ENCODE assay signal across 7 mouse cellular contexts in the genomic region with DNA sequence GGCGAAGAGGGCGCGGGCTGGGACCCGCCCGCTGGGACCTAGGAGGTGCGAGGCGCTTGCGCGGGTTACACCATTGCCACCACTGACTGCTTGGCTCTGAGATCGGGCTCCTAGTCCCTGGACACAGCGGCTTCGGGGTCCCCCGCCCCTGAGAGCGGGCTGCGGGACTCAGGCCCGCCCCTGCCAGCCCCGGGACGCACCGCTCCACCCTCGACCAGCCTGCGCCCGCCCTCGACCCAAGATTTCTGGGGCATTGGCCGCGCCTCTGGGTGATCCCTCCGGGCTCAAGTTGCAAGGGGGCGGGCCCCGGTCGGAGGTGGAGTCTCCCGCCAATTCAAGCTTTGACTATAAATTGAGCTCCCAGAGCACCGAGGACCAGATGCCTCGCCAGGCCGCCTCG. TPM values are rescaled to one million over a fixed set of nuclear protein-coding genes. Genes with fewer than 3 reads are reported as not detected.
DNase-seq lines count a peak whose midpoint lies in the region; ATAC-seq and TF ChIP-seq lines count a peak whose summit lies in the region.

A gene (plus strand): TSS at position 216 of the 400 bp plus-strand sequence.

- peaks cover 82% of the 10 kb centered on the region for H3K27me3 ChIP-seq in forebrain, embryonic 11.5 days (ENCODE audit: control insufficient read depth, insufficient read depth, low read length)

- H3K9ac ChIP-seq in forebrain, embryonic 11.5 days (ENCODE audit: low read length), result no peak within 1 kb of the TSS

- H3K4me1 ChIP-seq in forebrain, embryonic 11.5 days (replicated peaks; ENCODE audit: control insufficient read depth, insufficient read depth, low read length), result peaks cover 15% of the 10 kb centered on the region
- H3K4me1 ChIP-seq in lung, adult 2 months (ENCODE audit: control insufficient read depth, insufficient read depth, low read length), result no peaks in the 10 kb centered on the region

- TF ChIP-seq POLR2A in lung, adult 2 months (IDR thresholded peaks at IDR 0.05; ENCODE audit: borderline replicate concordance, extremely low read depth, low read depth, low read length), result no peak

- under 1% methylated on average over 27 of the region's 34 CpGs for WGBS in forebrain, embryonic 11.5 days
- WGBS in lung, adult 2 months, result 2% methylated on average over 32 of the region's 34 CpGs

- H3K4me2 ChIP-seq in forebrain, embryonic 11.5 days (ENCODE audit: low read depth, low read length, severe bottlenecking), result peak within 1 kb of the TSS; percentile 48

- H3K27ac ChIP-seq in forebrain, embryonic 11.5 days (ENCODE audit: low read depth, low read length), result no peak within 1 kb of the TSS

- TF ChIP-seq CTCF in lung, adult 2 months (IDR thresholded peaks at IDR 0.05; ENCODE audit: insufficient read depth, low read length), result no peak

- peak within 1 kb of the TSS; percentile 36 for H3K4me3 ChIP-seq in forebrain, embryonic 11.5 days (ENCODE audit: low read depth, low read length)
- H3K4me3 ChIP-seq in lung, adult 2 months (replicated peaks; ENCODE audit: extremely low read depth, low read depth, low read length), result no peak within 1 kb of the TSS

- ATAC-seq in forebrain, embryonic 11.5 days (replicated peaks; ENCODE audit: low FRiP score), result peak; percentile 52
- ATAC-seq in inflammation-experienced regulatory T-cells, adult 6 months, result no peak

- no peaks in the 10 kb centered on the region for H3K36me3 ChIP-seq in forebrain, embryonic 11.5 days (ENCODE audit: control insufficient read depth, insufficient read depth, low read length)

- DNase-seq in adrenal gland, postnatal 25 days, result peak; percentile 86
- DNase-seq in forebrain, embryonic 11.5 days (ENCODE audit: low spot score), result peak; percentile 69
- DNase-seq in kidney, adult 18-20 months, result peak; percentile 69
- peak; percentile 58 for DNase-seq in lung, adult 2 months
- DNase-seq in retina, postnatal 1 day, result peak; percentile 90
- DNase-seq in layer of hippocampus, adult 9-10 months (ENCODE audit: low spot score), result no peak

- no peaks in the 10 kb centered on the region for H3K9me3 ChIP-seq in forebrain, embryonic 11.5 days (ENCODE audit: control insufficient read depth, low read length)

RNA-seq across cellular contexts. Expression of the gene that starts here (rescaled TPM):
- total RNA-seq in adrenal gland, postnatal 25 days (2021), result 2.3 and 2.6 TPM in 2 replicates
- 0.31 and 0.32 TPM in 2 replicates for polyA plus RNA-seq in forebrain, embryonic 11.5 days (2014; fragmentation: Nextera tagmentation; extraction: Ambion mirVana)
- 0.22 and 0.25 TPM in 2 replicates for polyA plus RNA-seq in lung, adult 2 months (2012; rRNA removed)
- not detected for polyA plus RNA-seq in inflammation-experienced regulatory T-cells, adult 6 months (2017; shearing (Covaris generic))

Comparison
In these comparisons a context has a peak if more than half of its experiments do, and no peak if none do; other contexts are left out.
1. Peak in DNase-seq, ATAC-seq, H3K4me3 ChIP-seq and H3K4me2 ChIP-seq in forebrain, embryonic 11.5 days; RNA of the gene not detected or under 1 TPM.
2. Peak in DNase-seq in lung, adult 2 months; RNA of the gene not detected or under 1 TPM.